Mouse (Mus musculus) ES-Bruce4 (cell line): ENCODE measurements around the gene Cdca3. TPM values are rescaled to one million over a fixed set of nuclear protein-coding genes. Genes with fewer than 3 reads are reported as not detected.
A peak's percentile ranks its signal among the peaks of the same experiment; 100 is the strongest.
"Not testable (repeated sequence)": the region's sequence is repeated elsewhere in the genome, so short reads cannot be mapped to it uniquely, and the experiment has no call there.

ENCODE experiments used
- H3K27ac ChIP-seq: 2 replicates; pipeline ENCODE4 v1.5.1; 2012; ENCODE audit warnings: low read length, inconsistent platforms; ENCODE audit not compliant: insufficient read depth
- H3K27me3 ChIP-seq: 2 replicates; pipeline ENCODE4 v1.6.1; 2012; ENCODE audit warnings: mild to moderate bottlenecking, low read length, inconsistent platforms; ENCODE audit not compliant: control insufficient read depth, poor library complexity, insufficient read depth, severe bottlenecking
- H3K36me3 ChIP-seq: 2 replicates; pipeline ENCODE4 v1.6.1; 2012; ENCODE audit warnings: inconsistent platforms, mild to moderate bottlenecking, low read length, moderate library complexity; ENCODE audit not compliant: control insufficient read depth, poor library complexity, insufficient read depth, severe bottlenecking
- H3K4me1 ChIP-seq: one replicate; pipeline ENCODE4 v1.8.1; 2011; ENCODE audit warnings: low read length; ENCODE audit not compliant: control insufficient read depth, insufficient read depth
- H3K4me3 ChIP-seq: 2 replicates; pipeline ENCODE4 v1.5.1; 2011; ENCODE audit warnings: low read depth, mild to moderate bottlenecking, low read length
- H3K9ac ChIP-seq: 2 replicates; pipeline ENCODE4 v1.6.1; 2012; ENCODE audit warnings: low read depth, mild to moderate bottlenecking, inconsistent platforms; ENCODE audit not compliant: poor library complexity, severe bottlenecking
- H3K9me3 ChIP-seq: replicated peaks from 2 replicates; pipeline ENCODE4 v1.6.1; 2012; ENCODE audit warnings: mild to moderate bottlenecking, low read length, inconsistent platforms; ENCODE audit not compliant: control insufficient read depth, poor library complexity, insufficient read depth, severe bottlenecking
- CTCF ChIP-seq: IDR thresholded peaks from one replicate; pipeline ENCODE4 v1.8.1; 2011; ENCODE audit warnings: low read depth, low read length
- EP300 ChIP-seq: IDR thresholded peaks from 2 replicates; pipeline ENCODE4 v1.6.1; 2011; ENCODE audit warnings: low read depth, low read length; ENCODE audit not compliant: insufficient read depth
- POLR2A ChIP-seq: IDR thresholded peaks from one replicate; pipeline ENCODE4 v1.8.1; 2011; ENCODE audit warnings: low read length; ENCODE audit not compliant: insufficient read depth
- polyA plus RNA-seq: library from polyadenylated mRNA; stranded (reverse); fragments of >200 nt; gene quantifications from 2 replicates; pipeline ENCODE4 v1.2.4, GENCODE M21; 2011; ENCODE audit warnings: low read depth; ENCODE audit not compliant: missing spikeins, insufficient read depth, insufficient read length

Gene Cdca3
- polyA plus RNA-seq, 1 experiment: 162 TPM

DNA sequence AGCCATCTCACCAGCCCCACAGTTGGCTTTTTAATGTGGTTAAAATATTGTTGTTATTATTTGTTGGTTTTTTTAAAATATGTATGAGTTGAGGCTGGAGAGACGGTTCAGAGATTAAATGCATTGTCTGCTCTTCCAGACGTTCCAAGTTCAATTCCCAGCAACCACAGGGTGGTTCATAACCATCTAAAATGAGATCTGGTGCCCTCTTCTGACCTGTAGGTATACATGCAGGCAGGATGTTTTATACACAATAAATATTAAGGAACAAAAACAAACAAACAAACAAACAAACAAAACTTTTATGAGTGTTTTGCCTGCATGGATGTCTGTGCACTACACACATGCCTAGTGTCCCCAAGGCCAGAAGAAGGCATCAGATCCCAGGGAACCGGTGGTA, 26.3 kb upstream of the Cdca3 start:
- Histone ChIP-seq H3K4me1 (no peaks in the 10 kb centered on the region), H3K9me3 (no peaks in the 10 kb centered on the region), H3K27ac (peak overlapping the region; percentile 37), H3K27me3 (no peaks in the 10 kb centered on the region), H3K36me3 (no peaks in the 10 kb centered on the region), H3K4me3 (peak overlapping the region; percentile 49), H3K9ac (peak overlapping the region; percentile 94; the same call in 1 of the 2 replicates)
- TF ChIP-seq CTCF (no peak), POLR2A (no peak), EP300 (no peak)

DNA sequence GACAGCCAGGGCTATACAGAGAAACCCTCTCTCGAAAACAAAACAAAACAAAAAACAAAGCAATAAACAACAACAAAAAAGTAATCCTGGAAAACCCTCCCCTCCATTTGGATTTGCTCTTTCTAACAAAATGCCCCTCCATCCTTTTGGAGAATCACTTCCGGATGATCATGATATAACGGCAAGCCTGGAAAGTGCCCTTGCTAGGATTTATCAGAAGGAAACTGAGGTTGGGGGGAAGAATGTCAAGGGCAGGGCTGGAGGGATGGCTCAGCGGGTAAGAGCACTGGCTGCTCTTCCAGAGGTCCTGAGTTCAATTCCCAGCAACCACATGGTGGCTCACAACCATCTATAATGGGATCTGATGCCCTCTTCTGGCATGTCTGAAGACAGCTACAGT, 25.7 kb upstream of the Cdca3 start:
- H3K4me3 ChIP-seq, H3K36me3 ChIP-seq, H3K4me1 ChIP-seq, H3K27me3 ChIP-seq, H3K9me3 ChIP-seq, H3K9ac ChIP-seq: not testable (repeated sequence)
- peak overlapping the region; percentile 37; the same call in 1 of the 2 replicates for H3K27ac ChIP-seq

DNA sequence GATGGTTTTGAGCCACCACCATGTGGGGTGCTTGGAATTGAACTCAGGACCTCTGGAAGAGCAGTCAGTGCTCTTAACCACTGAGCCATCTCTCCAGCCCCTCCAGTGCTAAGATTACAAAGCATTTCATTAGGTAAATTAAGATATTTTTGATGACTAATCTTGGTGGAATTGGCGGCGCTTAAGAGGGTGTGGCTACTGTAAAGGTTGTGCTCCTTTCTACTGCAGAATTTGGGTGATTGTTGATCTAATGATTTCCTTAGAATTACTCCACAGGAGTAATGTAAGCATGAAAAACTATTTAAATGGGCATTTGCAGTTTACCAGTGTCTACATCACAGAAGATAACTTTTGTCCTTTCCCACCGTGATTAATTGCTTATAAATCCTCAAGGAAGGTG, 25.0 kb upstream of the Cdca3 start:
- Histone ChIP-seq H3K4me3 (no peak overlapping the region), H3K36me3 (no peaks in the 10 kb centered on the region), H3K9me3 (no peaks in the 10 kb centered on the region), H3K27ac (peak overlapping the region; percentile 66), H3K9ac (peak overlapping the region; percentile 2), H3K27me3 (no peaks in the 10 kb centered on the region), H3K4me1 (no peaks in the 10 kb centered on the region)
- TF ChIP-seq POLR2A (no peak), EP300 (no peak)

DNA sequence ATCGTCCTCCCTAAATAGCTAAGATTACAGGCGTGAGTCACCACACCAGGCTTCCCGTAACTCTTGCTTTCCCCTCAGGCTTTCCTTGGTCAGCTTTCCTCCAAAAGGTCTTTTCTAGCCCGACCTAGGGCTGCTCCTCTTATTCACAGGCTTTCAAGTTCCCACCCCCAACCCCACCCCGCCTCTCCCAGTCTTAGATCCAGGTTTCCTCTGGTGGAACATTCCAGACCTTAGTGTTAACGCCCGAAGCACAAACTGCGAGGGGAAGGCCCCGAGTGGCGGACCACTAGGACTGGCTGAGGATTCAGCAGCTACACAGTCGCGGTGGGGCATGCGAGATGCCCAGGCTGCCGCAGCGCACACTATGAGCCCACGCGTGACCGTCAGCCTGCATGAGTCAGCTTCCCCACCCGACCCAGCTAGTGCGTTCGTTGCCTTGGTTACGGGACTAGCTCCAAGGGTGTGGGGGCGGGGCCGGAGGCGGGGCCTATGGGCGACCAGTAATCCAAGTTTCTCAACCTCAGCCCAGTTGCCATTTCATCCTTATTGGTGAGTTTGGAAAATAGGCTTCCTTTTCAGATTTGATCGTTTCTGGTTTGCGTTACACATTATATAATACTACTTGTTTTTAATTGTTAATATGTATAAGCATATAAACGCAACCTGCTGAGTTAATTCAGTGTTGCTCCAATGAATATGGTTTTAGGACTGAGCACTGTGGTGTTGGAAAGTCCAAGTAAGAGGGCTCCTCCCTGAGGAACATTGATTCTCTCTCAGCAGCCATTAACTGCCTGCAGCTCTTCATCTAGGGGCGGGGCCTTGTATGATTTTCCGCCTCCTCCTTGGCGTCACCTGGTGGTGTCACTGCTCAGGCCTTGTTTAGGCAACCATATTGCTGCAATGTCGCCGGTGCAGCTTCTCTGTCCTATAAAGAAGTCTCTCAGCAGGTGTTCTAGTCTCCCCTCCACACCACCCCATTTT, 23.7 kb upstream of the Cdca3 start:
- Histone ChIP-seq H3K4me3 (peak overlapping the region; percentile 56), H3K36me3 (no peaks in the 10 kb centered on the region), H3K9me3 (no peaks in the 10 kb centered on the region), H3K27me3 (no peaks in the 10 kb centered on the region), H3K27ac (peak overlapping the region; percentile 97), H3K9ac (peak overlapping the region; percentile 84), H3K4me1 (no peaks in the 10 kb centered on the region)
- peak; percentile 63 for TF ChIP-seq POLR2A
- peak; percentile 59; the same call in 1 of the 2 replicates for TF ChIP-seq EP300
- peak; percentile 29 for TF ChIP-seq CTCF

DNA sequence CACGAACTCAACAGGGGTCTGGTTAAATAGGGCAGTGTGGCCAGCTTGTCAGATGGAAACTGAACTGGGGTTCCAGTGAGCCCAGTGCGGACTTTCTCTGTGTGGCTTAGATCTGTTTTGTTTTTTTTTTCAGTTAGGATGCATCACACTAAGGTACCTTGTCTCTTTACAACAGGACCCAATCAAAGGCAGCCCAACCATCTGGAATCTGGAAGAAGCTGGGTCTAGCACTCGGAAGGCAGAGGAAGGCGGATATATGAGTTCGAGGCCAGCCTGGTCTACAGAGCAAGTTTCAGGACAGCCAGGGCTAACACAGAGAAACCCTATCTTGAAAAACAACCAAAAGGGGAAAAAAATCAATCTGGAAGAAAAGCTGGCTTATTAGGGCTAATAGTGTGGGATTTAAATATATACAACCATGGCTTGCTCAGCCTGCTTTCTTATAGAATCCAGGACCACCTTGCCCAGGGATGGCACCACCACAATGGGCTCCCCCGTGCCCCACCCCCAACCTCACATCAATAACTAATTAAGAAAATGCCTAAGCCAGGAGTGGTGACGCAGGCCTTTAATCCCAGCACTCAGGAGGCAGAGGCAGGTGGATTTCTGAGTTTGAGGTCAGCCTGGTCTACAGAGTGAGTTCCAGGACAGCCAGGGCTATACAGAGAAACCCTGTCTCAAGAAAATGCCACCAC, 22.8 kb upstream of the Cdca3 start:
- Histone ChIP-seq H3K9me3 (no peaks in the 10 kb centered on the region), H3K27me3 (no peaks in the 10 kb centered on the region), H3K9ac (peak overlapping the region; percentile 84), H3K4me1 (no peaks in the 10 kb centered on the region), H3K4me3 (peak overlapping the region; percentile 54), H3K36me3 (peaks cover 3% of the 10 kb centered on the region), H3K27ac (peak overlapping the region; percentile 97)
- TF ChIP-seq POLR2A (no peak), EP300 (no peak), CTCF (no peak)

DNA sequence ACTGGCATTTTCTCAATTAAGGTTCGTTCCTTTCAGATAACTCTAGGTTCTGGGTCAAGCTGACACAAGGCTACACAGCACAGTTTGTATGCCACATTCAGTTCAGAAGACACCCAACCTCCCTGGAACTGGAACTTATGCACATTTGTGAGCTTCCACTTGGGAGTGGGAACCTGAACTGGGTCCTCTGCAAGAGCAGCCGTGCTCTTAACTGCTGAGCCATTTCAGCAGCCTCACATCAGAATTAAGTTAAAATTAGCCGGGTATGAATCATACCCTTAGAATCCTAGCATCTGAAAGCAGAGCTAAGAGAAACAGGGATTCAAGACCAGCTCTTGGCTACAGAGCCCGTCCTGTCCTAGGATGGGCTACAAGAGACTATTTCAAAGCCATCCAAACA, 22.0 kb upstream of the Cdca3 start:
- Histone ChIP-seq H3K36me3 (peaks cover 8% of the 10 kb centered on the region), H3K9me3 (no peaks in the 10 kb centered on the region), H3K9ac (no peak overlapping the region), H3K27me3 (no peaks in the 10 kb centered on the region), H3K4me1 (no peaks in the 10 kb centered on the region), H3K4me3 (no peak overlapping the region), H3K27ac (no peak overlapping the region)
- TF ChIP-seq EP300: no peak
- TF ChIP-seq POLR2A: no peak
- no peak for TF ChIP-seq CTCF
